Mouse (Mus musculus): ENCODE measurements around the gene Gpr22. TPM values are rescaled to one million over a fixed set of nuclear protein-coding genes. Genes with fewer than 3 reads are reported as not detected.

The Gpr22 gene
- total RNA-seq, 1 experiment from 2014 or later = 0.05 TPM

- ATAC-seq (replicated peaks; ENCODE audit: low read depth, poor library complexity, severe bottlenecking) = no peak
These were observed 20.5 kb downstream of the Gpr22 start for GRCm38 (mm10) chr12:31693278-31693677.

- no peak for ATAC-seq (replicated peaks; ENCODE audit: low read depth, poor library complexity, severe bottlenecking)
These were observed 27.1 kb downstream of the Gpr22 start for GRCm38 (mm10) chr12:31686679-31687078.

GRCm38 (mm10) chr12:31667187-31667586 lies 46.6 kb downstream of the Gpr22 start:
- no peak for ATAC-seq (replicated peaks; ENCODE audit: low read depth, poor library complexity, severe bottlenecking)

DNA sequence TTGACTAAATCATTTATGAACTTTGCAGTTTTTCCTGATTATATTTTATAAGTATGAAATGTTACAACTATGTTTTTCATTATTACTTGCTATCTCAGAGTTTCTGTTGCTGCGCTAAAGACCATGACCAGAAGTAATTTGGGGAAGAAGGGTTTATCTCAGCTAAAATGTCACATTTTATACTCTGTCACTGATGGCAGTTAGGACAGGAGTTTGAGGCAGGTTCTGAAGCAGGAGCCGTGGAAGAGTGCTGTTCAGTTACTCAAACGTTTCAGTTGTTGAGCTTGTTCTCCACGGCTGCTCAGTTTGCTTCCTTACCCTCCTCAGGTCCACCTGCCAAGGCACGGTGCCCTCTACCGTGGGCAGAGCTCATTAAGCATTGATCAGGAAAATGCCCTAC lies 47.7 kb downstream of the Gpr22 start:
- no peak for ATAC-seq (replicated peaks; ENCODE audit: low read depth, poor library complexity, severe bottlenecking)

Other genes with a start within 250 kb of the Gpr22 start
- 14.2 and 15.1 TPM in 2 replicates for gene Cbll1, start 214.3 kb downstream of the Gpr22 start, total RNA-seq (2017)
- gene Slc26a4, start 154.0 kb downstream of the Gpr22 start, total RNA-seq (2017) = not detected in 2 replicates
- gene Bcap29, start 79.3 kb downstream of the Gpr22 start, total RNA-seq (2017) = 52.6 and 75.7 TPM in 2 replicates
- gene Dus4l, start 59.1 kb downstream of the Gpr22 start, total RNA-seq (2017) = 13.1 and 40.1 TPM in 2 replicates
- 72.0 and 73.7 TPM in 2 replicates for gene Cog5, start 59.1 kb downstream of the Gpr22 start, total RNA-seq (2017)
- 62.6 and 89.9 TPM in 2 replicates for gene Hbp1, start 236.6 kb upstream of the Gpr22 start, total RNA-seq (2017)